Mouse (Mus musculus): ENCODE data around the gene Ubac1.

The Ubac1 gene

DNA sequence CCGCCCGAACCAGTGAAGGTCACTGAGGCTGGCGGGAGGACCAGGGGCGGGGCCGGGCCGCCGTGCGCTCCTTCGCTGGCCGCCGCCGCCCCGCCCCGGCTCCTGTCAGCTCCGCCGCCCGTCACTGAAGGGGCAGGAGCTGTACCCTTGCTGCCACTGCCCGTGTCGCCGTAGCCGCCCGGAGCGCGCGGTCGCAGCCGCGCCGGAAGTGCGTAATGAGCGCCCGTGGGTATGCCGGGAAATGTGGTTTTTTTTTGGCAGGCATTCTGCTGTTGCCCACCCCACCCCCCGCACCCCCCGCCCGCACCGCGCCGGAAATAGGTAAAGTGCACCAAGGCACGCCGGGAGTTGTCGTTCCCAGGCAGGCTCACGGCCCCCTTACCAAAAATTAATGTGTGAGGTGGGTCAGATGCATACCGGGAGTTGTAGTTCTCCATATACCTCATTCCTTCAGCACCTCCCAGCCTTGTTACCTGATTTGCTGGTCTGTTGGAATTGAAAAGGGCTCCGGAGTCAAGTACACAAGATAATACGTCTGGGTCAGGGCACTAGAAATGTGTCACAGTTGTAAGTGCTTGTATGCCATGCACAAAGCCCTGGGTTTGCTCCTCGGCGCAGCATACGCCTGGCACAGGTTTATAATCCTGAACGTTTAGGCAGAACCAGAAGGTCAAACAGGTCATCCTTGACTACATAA, at the start of gene Ubac1:
TSS of gene Ubac1 (minus strand) at position 187 of the 697 bp plus-strand sequence.
- peak; percentile 75 for DNase-seq (ENCODE audit: extremely low read depth, low read depth)

DNA sequence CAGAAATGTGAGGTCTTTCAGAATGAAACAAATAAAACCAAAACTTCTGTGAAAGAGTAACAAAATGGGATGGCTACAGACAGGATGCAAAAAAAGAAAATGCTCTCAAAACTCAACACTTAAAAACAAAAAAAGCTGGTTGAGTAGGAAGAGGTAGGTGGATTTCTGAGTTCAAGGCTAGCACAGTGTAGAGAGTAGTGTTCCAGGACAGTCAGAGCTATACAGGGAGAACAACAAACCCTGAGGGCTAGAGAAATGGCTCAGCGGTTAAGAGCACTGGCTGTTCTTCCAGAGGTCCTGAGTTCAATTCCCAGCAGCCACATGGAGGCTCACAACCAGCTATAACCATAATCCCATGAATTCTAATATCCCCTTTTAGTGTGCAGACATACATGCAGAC, 47.0 kb upstream of the Ubac1 start:
- no peak for DNase-seq (ENCODE audit: extremely low read depth, low read depth)

DNA sequence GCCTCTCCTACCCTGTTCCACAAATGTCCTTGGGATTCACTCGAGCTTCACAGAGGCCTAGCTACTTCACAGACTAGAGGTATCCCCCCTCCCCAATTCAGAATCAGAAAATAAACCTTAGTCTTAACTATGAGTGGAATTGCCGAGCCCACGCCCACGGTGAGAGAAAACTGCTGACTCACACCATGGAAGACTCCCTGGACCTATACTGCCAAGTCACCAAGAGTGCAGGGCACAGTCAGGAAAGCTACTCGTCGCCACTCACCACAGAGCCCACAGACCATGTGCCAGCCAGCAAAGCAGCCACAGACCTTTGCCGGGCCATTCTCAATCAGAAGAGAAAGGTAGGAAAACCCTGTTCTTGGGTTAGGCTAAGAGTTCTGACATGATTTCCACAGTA, 46.6 kb upstream of the Ubac1 start:
- no peak for DNase-seq (ENCODE audit: extremely low read depth, low read depth)

DNA sequence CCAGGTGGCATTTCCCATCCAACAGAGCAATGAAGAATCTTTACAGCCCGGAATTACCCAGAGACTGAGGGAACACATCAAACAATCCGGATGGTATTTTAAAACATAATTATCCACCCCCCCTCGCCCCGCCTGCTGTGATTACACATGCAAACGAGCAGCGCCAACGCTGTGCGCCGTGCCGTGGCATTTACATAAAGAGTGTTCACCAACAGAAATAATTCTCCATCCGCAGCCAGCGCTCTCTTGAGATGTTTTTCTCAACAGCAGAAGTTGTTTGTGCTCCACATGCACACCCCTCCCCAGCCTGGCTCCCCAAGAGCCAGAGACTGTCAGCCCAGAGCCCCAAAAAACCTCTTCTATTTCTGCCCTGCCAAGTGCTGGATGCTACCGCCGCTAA, 45.0 kb upstream of the Ubac1 start:
- DNase-seq (ENCODE audit: extremely low read depth, low read depth), result no peak

DNA sequence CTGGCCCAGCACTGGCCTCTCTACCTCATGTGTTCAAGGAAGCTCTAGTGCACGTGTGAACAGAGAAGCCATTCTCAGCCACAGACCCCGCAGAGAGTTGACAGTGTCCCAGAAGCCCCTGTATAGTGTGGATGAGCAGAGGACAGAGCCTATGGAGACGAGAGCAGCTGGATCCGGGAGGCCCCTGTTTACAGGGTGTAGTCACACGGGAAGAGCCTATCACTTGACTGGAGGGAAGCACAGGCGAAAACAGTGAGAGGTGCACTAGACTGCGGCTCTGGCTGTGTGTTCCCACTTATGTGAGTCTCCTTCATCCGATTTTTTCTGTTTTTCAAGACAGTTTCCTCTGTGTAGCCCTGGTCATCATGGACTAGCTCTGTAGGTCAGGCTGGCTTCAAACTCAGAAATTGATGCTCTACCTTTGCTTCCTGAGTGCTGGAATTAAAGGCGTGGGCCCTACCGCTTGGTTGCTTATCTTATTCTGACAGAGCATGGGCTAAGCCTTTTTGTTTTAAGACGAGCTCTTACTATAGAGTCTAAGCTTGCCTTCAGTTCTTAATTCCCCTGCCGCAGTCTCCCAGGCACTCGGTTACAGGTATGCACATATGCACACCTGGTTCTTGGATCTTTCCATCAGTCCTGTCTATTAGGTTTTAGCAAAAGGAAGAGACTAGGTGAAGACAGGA, 41.3 kb upstream of the Ubac1 start:
- DNase-seq (ENCODE audit: extremely low read depth, low read depth), result no peak

DNA sequence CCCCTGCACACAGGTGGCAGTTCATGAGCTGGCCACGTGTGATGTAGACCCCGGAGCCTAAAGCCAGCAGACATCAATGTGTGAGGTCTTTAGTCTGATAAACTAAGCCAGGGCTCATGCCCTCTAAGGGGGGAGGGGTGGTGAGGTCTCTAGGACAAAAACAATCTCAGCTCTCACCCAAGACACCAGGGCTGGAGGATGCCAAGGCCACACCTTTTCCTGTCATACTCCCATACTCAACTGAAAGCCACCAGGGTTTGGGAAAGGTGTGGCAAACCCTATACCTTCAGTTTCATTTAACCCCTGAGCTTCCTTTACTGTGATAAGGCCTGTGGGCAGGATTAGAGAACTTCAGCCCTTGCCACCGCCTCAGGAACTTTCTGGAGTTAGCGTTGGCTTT, 40.7 kb upstream of the Ubac1 start:
- DNase-seq (ENCODE audit: extremely low read depth, low read depth), result no peak

DNA sequence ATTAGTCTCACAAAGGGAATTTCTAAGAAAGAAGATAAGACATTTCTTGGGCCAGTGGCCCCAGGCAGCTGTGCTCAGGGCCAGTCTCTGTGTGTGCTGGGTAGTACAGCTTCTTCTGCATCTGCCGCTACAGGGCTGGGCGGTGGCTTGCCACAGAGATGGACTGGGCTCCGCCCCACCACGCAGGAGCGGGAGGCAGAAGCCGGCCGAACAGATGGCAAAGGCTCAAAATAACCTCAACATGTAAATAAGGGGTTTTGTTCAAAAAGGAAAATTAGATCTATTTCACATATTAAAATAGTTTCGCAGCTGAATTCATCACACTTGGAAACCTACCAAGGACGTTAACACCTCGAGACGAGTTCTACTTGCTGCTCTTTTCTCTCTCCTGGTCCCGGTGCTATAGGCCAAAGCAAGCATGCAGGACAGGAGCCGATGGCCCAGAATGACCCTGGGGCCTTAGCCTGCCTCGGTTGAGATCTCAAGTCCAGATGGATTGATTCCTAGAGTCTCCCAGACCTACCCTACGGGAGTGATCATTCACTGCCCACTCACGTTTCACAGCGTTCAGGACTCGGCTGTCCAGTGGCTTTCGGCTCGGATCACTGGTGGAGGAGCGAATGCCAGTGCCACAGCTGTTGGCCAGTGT, 39.6 kb upstream of the Ubac1 start:
- DNase-seq (ENCODE audit: extremely low read depth, low read depth), result no peak

DNA sequence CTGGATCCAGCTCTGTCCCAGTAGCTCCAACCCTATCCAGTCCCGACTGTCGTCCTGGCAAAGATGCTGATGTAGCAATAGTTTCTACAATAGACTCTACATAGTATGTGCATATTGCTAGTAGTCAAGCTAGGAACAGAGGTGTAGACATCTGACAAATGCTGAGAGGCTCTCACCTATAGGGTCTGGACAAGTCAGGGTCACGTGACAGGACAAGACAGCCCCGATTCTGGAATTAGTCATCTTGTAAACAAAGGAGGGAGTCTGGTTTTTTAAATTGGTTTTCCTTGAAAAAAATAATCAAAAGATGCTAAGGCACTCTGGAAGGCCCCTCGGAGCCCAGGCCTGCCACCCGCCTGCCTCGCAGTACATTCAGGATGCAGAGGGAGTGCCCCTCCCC, 35.5 kb upstream of the Ubac1 start:
- no peak for DNase-seq (ENCODE audit: extremely low read depth, low read depth)

DNA sequence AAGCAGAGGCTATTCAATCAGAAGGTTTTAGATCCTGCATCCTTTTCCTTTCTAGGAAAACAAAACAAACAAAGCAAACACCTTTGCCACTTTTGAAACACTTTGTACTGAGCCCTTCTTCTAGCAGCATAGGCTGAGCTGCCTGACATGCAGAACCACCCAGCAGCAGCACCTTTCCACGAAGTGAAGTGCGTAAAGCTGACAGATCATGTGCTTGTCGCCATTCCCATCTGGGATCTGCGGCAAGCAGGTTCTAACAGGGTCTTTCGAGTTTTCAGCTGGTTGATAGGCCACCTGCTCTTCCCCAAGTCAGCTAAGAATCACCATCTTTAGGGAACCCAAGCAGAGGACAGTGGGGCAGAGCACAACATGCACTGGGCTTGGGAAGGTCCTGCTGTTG, 34.7 kb upstream of the Ubac1 start:
- DNase-seq (ENCODE audit: extremely low read depth, low read depth), result no peak

DNA sequence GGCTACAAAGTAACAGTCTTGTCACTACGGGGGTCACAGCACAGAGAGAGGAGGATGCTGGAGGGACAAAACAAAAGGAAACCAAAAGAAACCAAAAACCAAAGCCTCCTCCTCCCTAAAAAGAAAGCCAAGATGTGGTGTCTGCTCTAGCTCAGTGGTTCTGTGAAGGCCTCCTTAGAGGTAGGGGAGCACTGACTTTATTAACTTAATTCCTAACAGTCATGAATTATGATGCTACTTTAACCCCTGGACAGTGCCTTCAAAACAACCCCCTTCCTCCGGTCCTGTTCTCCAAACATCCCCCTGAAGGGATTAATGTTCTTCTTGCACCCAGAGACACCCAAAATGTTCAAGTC, 34.2 kb upstream of the Ubac1 start:
- DNase-seq (ENCODE audit: extremely low read depth, low read depth), result no peak

DNA sequence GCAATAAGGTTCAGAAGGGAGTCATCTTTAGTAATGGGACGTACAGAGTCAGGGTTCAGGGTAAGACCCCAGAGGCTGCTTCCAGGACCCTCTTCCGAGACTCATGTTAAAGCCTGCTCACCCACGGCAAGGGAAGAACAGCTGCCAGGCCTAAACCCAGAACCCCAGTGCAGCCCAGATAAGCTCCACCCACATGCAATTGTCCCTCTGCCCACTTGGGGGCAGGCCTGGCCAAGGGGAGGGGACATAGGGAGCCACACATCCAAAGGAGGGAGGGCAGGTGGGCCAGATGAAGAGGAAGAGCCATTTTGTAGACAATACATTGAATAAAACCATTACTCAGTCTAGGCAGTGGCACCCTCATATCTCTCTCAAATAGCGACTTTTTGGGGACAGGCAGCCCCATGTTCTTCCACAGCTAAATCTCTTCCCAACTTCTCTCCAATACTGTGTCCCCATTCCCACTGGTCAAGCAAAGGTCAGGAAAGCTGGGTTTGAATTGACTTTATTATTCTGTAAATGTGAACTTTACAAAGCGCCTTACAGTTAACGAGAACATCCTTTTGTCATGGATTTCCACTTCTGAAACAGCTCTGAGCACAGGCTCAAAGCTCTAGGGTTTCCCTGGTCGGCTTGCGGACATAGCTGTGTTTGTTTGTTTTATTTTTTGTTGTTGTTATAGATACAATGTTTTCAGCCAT, 33.6 kb upstream of the Ubac1 start:
- peak; percentile 56 for DNase-seq (ENCODE audit: extremely low read depth, low read depth)

DNA sequence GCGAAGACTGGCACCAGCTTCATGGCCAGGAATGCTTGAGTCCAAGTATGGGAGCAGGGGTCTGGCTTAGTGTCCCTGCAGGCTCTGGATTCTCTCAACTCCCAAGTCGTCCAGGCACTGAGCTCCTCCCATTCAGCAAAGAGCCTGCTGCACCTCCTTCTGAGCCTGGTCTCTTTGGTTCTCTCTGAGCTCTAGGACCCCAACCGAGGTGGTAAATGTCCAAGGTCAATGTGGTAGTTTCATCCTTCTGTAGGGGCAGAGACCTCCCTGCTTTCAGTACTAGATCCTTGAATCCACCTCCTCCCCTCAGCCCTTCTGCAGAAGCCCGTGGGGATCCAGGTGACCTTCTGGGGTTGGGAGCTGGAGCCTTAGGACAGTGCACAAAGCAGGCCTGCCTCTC, 31.3 kb upstream of the Ubac1 start:
- no peak for DNase-seq (ENCODE audit: extremely low read depth, low read depth)

DNA sequence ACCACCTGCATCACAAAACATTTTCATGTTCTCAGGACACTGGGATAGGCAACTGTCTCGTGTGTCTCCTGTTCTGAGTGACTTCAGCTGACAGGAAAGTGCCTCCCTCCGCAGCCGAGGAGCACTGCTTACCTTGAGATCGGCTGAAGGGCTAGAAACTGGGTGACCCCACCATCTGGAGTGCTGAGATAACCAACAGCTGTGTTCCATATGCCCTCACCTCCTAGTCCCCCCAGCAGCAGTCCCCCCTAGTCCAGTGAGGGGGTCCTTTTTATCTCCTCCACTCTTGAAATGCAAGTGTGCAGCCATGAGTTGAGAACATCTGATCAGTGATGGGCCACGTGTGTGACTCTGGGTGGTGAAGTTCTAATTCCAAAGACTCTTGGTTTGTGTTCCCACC, 27.3 kb upstream of the Ubac1 start:
- DNase-seq (ENCODE audit: extremely low read depth, low read depth), result no peak

DNA sequence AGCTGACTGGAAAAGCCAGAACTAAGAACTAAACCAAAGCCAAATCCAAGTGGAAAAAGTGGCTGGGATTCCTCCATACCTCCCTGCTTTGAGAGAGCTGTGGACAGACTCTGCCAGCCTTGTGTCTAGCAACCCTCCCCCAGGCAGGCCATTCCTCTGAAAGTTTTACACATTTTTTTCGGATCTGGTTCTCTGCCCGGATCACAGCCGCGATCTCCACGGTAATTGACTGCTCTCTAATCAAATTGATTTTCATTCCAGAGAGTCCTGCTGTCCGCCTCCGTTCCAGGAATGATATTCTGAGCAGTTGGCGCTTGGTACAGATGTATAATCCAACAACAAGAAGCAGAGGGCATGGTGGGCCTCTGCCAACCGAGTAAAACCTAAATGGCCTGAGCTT, 22.7 kb upstream of the Ubac1 start:
- no peak for DNase-seq (ENCODE audit: extremely low read depth, low read depth)

DNA sequence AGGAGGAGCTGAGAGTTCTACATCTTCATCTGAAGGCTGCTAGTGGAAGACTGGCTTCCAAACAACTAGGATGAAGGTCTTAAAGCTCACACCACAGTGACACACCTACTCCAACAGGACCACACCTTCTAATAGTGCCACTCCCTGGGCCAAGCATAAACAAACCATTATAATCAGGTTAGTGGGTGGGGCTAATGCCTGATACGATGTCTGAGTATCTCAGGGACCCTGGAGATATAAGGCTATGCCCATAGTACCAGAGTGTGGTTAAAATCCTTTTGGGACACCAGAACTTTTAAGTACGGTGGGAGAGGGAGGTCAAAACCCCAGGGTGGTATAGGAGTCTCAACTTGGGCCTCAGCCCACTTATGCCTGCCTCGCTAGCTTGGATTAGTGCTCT, 21.1 kb upstream of the Ubac1 start:
- DNase-seq (ENCODE audit: extremely low read depth, low read depth), result no peak

DNA sequence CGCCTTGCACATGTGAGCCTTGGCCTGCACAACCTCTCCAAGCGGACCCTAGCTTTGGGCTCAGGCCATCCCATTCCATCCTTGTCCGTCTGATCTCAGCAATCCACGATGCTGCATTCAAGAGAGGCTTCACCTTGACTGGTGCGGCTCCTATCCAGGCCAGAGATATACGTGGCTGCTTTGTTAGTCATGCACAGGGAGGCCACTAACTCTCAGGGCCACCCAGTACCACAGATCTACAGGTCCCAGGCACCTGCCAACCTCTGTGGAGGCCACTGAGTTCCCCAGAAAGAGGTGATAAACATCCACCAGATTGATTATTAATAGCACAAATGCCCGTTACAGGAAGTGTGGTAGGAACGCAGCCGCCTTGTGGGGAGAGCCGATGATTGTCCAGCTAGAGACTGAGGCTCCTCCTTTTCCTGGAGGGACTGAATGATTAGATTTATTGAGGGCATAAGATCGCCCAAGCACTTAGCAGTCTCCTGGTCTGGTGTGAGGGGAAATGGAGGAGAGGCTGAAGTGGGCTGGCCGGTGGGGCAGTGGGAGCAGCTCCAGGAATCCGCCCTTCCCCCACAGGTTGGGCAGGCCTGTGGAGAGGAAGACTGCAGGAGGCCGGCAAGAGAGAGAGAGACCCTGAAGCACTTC, 19.7 kb upstream of the Ubac1 start:
- DNase-seq (ENCODE audit: extremely low read depth, low read depth), result no peak

DNA sequence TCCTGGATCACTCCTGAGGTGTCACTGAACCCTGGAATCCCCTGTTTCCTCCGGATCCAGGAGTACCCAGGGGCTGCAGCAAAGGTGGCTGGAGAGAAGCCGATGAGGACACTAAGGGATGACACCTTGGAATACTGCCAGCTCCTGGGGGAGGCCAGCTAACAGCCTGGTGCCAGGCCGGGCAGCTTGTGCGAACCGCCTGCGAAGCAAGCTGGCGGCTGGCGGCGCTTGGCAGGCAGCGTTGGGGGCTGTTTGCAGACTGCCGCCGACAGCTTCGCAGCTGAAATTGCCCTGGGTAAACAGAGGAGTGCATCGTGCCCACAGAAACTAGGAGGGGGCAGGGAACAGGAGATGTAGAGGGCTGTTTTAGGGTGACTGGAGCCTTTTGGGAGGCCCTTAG, 18.4 kb upstream of the Ubac1 start:
- no peak for DNase-seq (ENCODE audit: extremely low read depth, low read depth)

DNA sequence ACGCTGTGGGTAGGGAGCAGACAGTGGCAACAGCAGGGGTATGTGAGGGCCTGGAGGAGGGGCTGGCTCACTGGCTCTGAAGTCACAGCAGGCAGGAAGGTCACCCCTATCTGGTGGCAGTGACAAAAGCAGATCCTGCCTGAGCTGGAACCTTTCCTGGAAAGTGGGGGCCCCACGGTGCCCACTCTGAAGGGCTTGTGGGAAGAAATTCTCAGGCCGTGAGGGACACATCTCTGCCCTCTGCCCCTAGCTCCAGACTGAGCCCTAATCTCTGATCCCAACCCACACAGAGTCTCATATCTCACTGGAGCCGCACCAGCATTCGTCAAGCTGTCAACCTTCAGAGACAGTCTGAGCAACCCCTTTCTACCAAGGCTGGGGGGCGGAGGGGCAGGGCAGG, 15.8 kb upstream of the Ubac1 start:
- DNase-seq (ENCODE audit: extremely low read depth, low read depth), result no peak

DNA sequence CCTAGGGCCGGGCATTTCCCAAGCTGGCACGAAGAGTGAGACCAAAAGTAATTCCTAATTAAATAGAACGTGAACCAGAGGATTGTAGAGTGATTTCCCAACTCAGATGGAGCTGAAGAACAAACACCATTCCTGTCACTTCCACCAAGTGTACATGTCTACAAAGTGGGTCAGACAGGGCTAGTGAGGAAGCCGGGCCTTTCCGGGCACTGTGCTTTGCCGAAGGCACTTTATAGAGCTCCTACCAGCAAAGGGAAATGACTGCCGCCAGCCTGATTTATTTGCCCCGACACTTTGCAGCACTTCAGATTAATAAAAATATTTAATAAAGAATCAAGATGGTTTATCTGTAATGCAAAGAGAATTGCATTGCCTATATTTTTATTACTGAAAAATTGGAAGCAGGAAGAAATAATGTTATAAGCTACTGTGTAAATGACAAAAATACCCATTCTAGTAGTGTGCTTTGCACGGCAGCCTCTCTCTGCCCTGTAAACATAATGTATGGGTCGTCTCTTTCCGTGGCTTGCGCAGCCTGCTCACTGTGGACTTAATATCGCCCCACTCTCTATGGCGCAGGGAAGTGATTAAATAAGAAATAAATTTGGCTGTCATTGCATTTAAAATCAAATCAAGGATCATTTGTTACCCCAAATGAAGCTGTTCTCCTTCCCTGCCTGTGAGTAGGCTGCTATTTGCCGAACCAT, 12.9 kb upstream of the Ubac1 start:
- DNase-seq (ENCODE audit: extremely low read depth, low read depth), result no peak

DNA sequence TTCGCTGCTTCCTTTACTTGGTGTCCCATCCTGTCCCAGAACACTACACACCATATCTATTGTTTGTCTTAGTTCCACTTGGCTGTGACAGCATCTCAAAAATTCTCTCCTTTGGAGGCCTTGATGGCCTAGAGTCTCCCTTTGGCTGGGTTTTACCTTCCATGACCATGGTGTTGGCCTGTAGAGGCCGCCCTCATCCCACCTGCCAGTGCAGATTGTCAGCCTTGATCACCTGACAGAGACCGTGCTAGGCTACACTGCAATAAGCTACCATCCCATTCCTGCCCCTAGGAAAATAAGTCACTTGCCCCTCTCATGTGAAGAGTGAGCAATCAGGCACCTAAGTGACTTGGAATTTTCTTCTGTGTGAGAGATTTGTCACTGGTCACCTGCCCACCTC, 8.7 kb upstream of the Ubac1 start:
- no peak for DNase-seq (ENCODE audit: extremely low read depth, low read depth)

Data from MEL-GATA-1-ER (cell line).